Comparison of ENCODE assay signal across 8 mouse cellular contexts in genomic region chr17:35710705-35711347, GRCm38 (mm10). TPM values are rescaled to one million over a fixed set of nuclear protein-coding genes. Genes with fewer than 3 reads are reported as not detected.
DNase-seq lines count a peak whose midpoint lies in the region; ATAC-seq lines count a peak whose summit lies in the region.
"Had no signal": no experiment of that assay in that cellular context is flagged by ENCODE, and none has a peak within 500 bp of the region (broad histone marks: within the 10 kb centered on the region; RNA-seq: fewer than 3 reads in every experiment).

No protein-coding gene starts in this region.

- WGBS in forebrain, embryonic 13.5 days: 9% methylated on average over 8 of the region's 8 CpGs

- no peaks in the 10 kb centered on the region for H3K36me3 ChIP-seq in forebrain, embryonic 13.5 days (ENCODE audit: poor library complexity, severe bottlenecking)
- H3K36me3 ChIP-seq: liver, embryonic 15.5 days had no signal

- H3K27ac ChIP-seq in forebrain, embryonic 13.5 days: peak overlapping the region; percentile 89
- H3K27ac ChIP-seq: liver, embryonic 15.5 days had no signal

- H3K9me3 ChIP-seq in forebrain, embryonic 13.5 days (replicated peaks): no peaks in the 10 kb centered on the region
- H3K9me3 ChIP-seq: liver, embryonic 15.5 days had no signal

- H3K27me3 ChIP-seq in forebrain, embryonic 13.5 days: no peaks in the 10 kb centered on the region

- peak; percentile 6 for DNase-seq in thymus, postnatal 4 days
- no peak for DNase-seq in thymus, postnatal 14 days
- peak; percentile 79 for DNase-seq in kidney, postnatal 10 days
- no peak for DNase-seq in yolk sac, embryonic 10.5 days (ENCODE audit: low spot score)

- H3K4me2 ChIP-seq in forebrain, embryonic 13.5 days: peak overlapping the region; percentile 45
- H3K4me2 ChIP-seq: liver, embryonic 15.5 days had no signal

- H3K4me1 ChIP-seq in forebrain, embryonic 13.5 days: peaks cover 35% of the 10 kb centered on the region

- H3K4me3 ChIP-seq in forebrain, embryonic 13.5 days: no peak overlapping the region
- H3K4me3 ChIP-seq: liver, embryonic 15.5 days had no signal

- H3K9ac ChIP-seq in forebrain, embryonic 13.5 days: peak overlapping the region; percentile 34; the same call in 1 of the 2 replicates
- H3K9ac ChIP-seq: liver, embryonic 15.5 days had no signal

- peak; percentile 92 for ATAC-seq in forebrain, embryonic 13.5 days
- ATAC-seq in erythroblast, adult 5-6 weeks (replicated peaks; ENCODE audit: low FRiP score, poor library complexity, severe bottlenecking): no peak
- no peak for ATAC-seq in megakaryocyte, adult 5-6 weeks (ENCODE audit: poor library complexity, severe bottlenecking)

RNA-seq across cellular contexts. Expression of gene Ddr1, which starts 6.4 kb away (rescaled TPM):
- polyA plus RNA-seq in forebrain, embryonic 13.5 days (2015; fragmentation: Nextera tagmentation; extraction: Ambion mirVana): 153 and 169 TPM in 2 replicates
- 0.21 TPM in 1 of 2 replicates, not detected in the other for total RNA-seq in erythroblast, adult 5-6 weeks (2015; ENCODE audit: low replicate concordance)
- not detected in 2 replicates for total RNA-seq in erythroblast, adult 5-6 weeks (2017; ENCODE audit: low replicate concordance)
- 0.91 and 1.0 TPM in 2 replicates for total RNA-seq in megakaryocyte, adult 5-6 weeks (2015)
- total RNA-seq in megakaryocyte, adult 5-6 weeks (2017): 0.49 and 1.0 TPM in 2 replicates

RNA-seq across cellular contexts. Expression of gene Gtf2h4, which starts 37.3 kb away (rescaled TPM):
- 36.3 and 42.6 TPM in 2 replicates for polyA plus RNA-seq in forebrain, embryonic 13.5 days (2015; fragmentation: Nextera tagmentation; extraction: Ambion mirVana)
- total RNA-seq in erythroblast, adult 5-6 weeks (2015; ENCODE audit: low replicate concordance): 3.3 and 5.6 TPM in 2 replicates
- 2.6 and 9.8 TPM in 2 replicates for total RNA-seq in erythroblast, adult 5-6 weeks (2017; ENCODE audit: low replicate concordance)
- total RNA-seq in megakaryocyte, adult 5-6 weeks (2015): 13.4 and 15.1 TPM in 2 replicates
- total RNA-seq in megakaryocyte, adult 5-6 weeks (2017): 10.6 and 14.9 TPM in 2 replicates

RNA-seq across cellular contexts. Expression of gene Vars2, which starts 43.4 kb away (rescaled TPM):
- polyA plus RNA-seq in forebrain, embryonic 13.5 days (2015; fragmentation: Nextera tagmentation; extraction: Ambion mirVana): 12.7 and 17.0 TPM in 2 replicates
- total RNA-seq in erythroblast, adult 5-6 weeks (2015; ENCODE audit: low replicate concordance): 1.9 and 2.9 TPM in 2 replicates
- total RNA-seq in erythroblast, adult 5-6 weeks (2017; ENCODE audit: low replicate concordance): 2.1 and 11.0 TPM in 2 replicates
- total RNA-seq in megakaryocyte, adult 5-6 weeks (2015): 2.1 and 5.3 TPM in 2 replicates
- 3.3 and 16.9 TPM in 2 replicates for total RNA-seq in megakaryocyte, adult 5-6 weeks (2017)

Comparison
In these comparisons a context has a peak if more than half of its experiments do, and no peak if none do; other contexts are left out.
1. DNase-seq: peak in thymus, postnatal 4 days (single experiment) and kidney, postnatal 10 days (single experiment); none in thymus, postnatal 14 days (single experiment) and yolk sac, embryonic 10.5 days (single experiment).